Mouse (Mus musculus) cortical plate, adult 2 months (tissue): ENCODE results near the gene Scamp3.

Experiments
- CTCF ChIP-seq: fragments of 200-500 bp; IDR thresholded peaks from 2 replicates; pipeline ENCODE4 v1.5.1; 2011; ENCODE audit warnings: mild to moderate bottlenecking, control low read depth, low read length; ENCODE audit not compliant: insufficient read depth; ENCODE audit errors: extremely low read depth
- POLR2A ChIP-seq: fragments of 200-500 bp; IDR thresholded peaks from 2 replicates; pipeline ENCODE4 v1.6.1; 2011; ENCODE audit warnings: mild to moderate bottlenecking, low read length, control low read depth; ENCODE audit not compliant: insufficient read depth; ENCODE audit errors: extremely low read depth

DNA sequence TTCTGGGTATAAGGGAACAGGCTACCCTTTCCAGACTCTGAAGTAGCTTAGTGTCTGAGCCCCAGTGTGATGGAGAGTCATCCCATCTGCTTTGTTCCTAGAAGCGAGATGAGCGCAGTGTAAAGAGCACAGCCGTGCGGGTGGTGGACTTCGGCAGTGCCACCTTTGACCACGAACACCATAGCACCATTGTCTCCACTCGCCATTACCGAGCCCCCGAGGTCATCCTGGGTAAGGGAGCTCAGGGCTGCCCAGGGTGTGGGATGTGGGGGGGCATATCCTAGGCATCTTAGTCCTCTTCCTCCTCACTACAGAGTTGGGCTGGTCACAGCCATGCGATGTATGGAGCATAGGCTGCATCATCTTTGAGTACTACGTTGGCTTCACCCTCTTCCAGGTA, 2.4 kb upstream of the Scamp3 start:
- TF ChIP-seq CTCF (no peak), POLR2A (no peak)
